Mouse (Mus musculus): ENCODE results near the gene Schip1. TPM values are rescaled to one million over a fixed set of nuclear protein-coding genes. Genes with fewer than 3 reads are reported as not detected.

Schip1 gene
- polyA plus RNA-seq, 1 experiment = 10.6 TPM

- no peak overlapping the region for H3K27ac ChIP-seq (ENCODE audit: insufficient read depth, low read depth, low read length)
- no peak for DNase-seq
- H3K4me3 ChIP-seq (ENCODE audit: insufficient read depth, low read depth, low read length) = no peak overlapping the region
- WGBS = 95% methylated on average over 4 of the region's 4 CpGs
- no peaks in the 10 kb centered on the region for H3K27me3 ChIP-seq (replicated peaks; ENCODE audit: control insufficient read depth, insufficient read depth, low read length)
- peaks cover 24% of the 10 kb centered on the region for H3K4me1 ChIP-seq (ENCODE audit: control insufficient read depth, insufficient read depth, low read length)
- TF ChIP-seq CTCF (conservative IDR thresholded peaks at IDR 0.05; ENCODE audit: insufficient read depth, insufficient read length, low read depth, low read length) (no peak), POLR2A (IDR thresholded peaks at IDR 0.05; ENCODE audit: low read depth, low read length) (no peak)
- no peaks in the 10 kb centered on the region for H3K36me3 ChIP-seq (ENCODE audit: control insufficient read depth, insufficient read depth, low read length)
Measured at GRCm38 (mm10) chr3:68596938-68597337, 532.3 kb downstream of the Schip1 start.

DNA sequence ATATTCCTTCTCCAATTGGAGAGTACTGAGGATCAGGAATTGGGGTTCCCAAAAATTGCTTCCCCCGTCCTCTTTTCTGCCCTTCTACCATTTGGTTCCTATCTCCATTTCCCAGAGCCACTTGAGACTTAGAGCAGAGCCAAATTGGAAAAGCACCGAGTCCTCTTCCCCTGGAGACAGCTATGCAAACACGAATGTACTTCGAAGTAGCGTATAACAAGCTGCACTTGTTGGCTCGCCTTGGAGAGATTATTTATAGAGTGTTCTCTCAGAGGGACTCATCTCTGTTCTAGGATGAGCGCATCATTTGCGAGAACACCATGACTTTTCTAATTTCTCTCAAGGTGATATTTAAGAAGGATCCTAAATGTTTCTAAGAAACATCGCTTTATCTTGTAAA lies 538.3 kb downstream of the Schip1 start:
- Histone ChIP-seq H3K27ac (ENCODE audit: insufficient read depth, low read depth, low read length) (no peak overlapping the region), H3K36me3 (ENCODE audit: control insufficient read depth, insufficient read depth, low read length) (no peaks in the 10 kb centered on the region), H3K4me1 (ENCODE audit: control insufficient read depth, insufficient read depth, low read length) (peaks cover 12% of the 10 kb centered on the region; the same call in 1 of the 2 replicates), H3K4me3 (ENCODE audit: insufficient read depth, low read depth, low read length) (no peak overlapping the region), H3K27me3 (replicated peaks; ENCODE audit: control insufficient read depth, insufficient read depth, low read length) (no peaks in the 10 kb centered on the region)
- TF ChIP-seq CTCF (conservative IDR thresholded peaks at IDR 0.05; ENCODE audit: insufficient read depth, insufficient read length, low read depth, low read length) = no peak
- TF ChIP-seq POLR2A (IDR thresholded peaks at IDR 0.05; ENCODE audit: low read depth, low read length) = no peak
- no peak for DNase-seq
- 93% methylated on average over 9 of the region's 9 CpGs for WGBS

- no peak for DNase-seq
- Histone ChIP-seq H3K4me1 (ENCODE audit: control insufficient read depth, insufficient read depth, low read length) (peaks cover 20% of the 10 kb centered on the region), H3K27me3 (replicated peaks; ENCODE audit: control insufficient read depth, insufficient read depth, low read length) (no peaks in the 10 kb centered on the region), H3K4me3 (ENCODE audit: insufficient read depth, low read depth, low read length) (no peak overlapping the region), H3K36me3 (ENCODE audit: control insufficient read depth, insufficient read depth, low read length) (no peaks in the 10 kb centered on the region), H3K27ac (ENCODE audit: insufficient read depth, low read depth, low read length) (no peak overlapping the region)
- TF ChIP-seq CTCF (conservative IDR thresholded peaks at IDR 0.05; ENCODE audit: insufficient read depth, insufficient read length, low read depth, low read length) = no peak
- no peak for TF ChIP-seq POLR2A (IDR thresholded peaks at IDR 0.05; ENCODE audit: low read depth, low read length)
- 81% methylated on average over 10 of the region's 10 CpGs for WGBS
Measured at GRCm38 (mm10) chr3:68604467-68604866, 539.9 kb downstream of the Schip1 start.

- 80% methylated on average over 10 of the region's 10 CpGs for WGBS
- Histone ChIP-seq H3K4me1 (ENCODE audit: control insufficient read depth, insufficient read depth, low read length) (peaks cover 20% of the 10 kb centered on the region), H3K27me3 (replicated peaks; ENCODE audit: control insufficient read depth, insufficient read depth, low read length) (no peaks in the 10 kb centered on the region), H3K36me3 (ENCODE audit: control insufficient read depth, insufficient read depth, low read length) (no peaks in the 10 kb centered on the region), H3K4me3 (ENCODE audit: insufficient read depth, low read depth, low read length) (no peak overlapping the region), H3K27ac (ENCODE audit: insufficient read depth, low read depth, low read length) (no peak overlapping the region)
- TF ChIP-seq CTCF (conservative IDR thresholded peaks at IDR 0.05; ENCODE audit: insufficient read depth, insufficient read length, low read depth, low read length) = no peak
- no peak for TF ChIP-seq POLR2A (IDR thresholded peaks at IDR 0.05; ENCODE audit: low read depth, low read length)
- no peak for DNase-seq
Measured at GRCm38 (mm10) chr3:68604962-68605361, 540.4 kb downstream of the Schip1 start.

- 84% methylated on average over 7 of the region's 7 CpGs for WGBS
Measured at GRCm38 (mm10) chr3:68605942-68606603, 541.5 kb downstream of the Schip1 start.

DNA sequence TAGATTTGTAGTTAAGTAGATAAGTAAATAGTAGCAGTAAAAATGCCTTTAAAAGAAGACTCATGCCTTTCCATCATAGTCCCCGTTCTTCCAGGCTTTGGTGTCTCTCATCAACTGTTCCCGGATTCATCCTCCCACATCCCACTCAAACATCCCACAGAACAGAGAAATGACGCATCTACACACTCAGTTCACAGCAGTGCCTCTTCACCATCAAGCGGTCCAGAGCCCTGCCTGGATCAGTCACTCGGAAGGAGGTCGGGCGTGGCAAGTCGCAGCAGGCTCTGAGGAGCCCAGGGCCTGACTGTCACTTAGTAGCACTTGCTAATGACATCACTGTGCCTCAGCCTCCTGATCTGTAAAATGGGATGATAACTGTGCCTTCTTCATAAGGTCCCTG lies 542.1 kb downstream of the Schip1 start:
- WGBS = 89% methylated on average over 8 of the region's 8 CpGs
- H3K36me3 ChIP-seq (ENCODE audit: control insufficient read depth, insufficient read depth, low read length) = no peaks in the 10 kb centered on the region
- peaks cover 19% of the 10 kb centered on the region for H3K4me1 ChIP-seq (ENCODE audit: control insufficient read depth, insufficient read depth, low read length)
- no peak for TF ChIP-seq CTCF (conservative IDR thresholded peaks at IDR 0.05; ENCODE audit: insufficient read depth, insufficient read length, low read depth, low read length)
- TF ChIP-seq POLR2A (IDR thresholded peaks at IDR 0.05; ENCODE audit: low read depth, low read length) = no peak
- no peaks in the 10 kb centered on the region for H3K27me3 ChIP-seq (replicated peaks; ENCODE audit: control insufficient read depth, insufficient read depth, low read length)
- DNase-seq = no peak
- no peak overlapping the region for H3K4me3 ChIP-seq (ENCODE audit: insufficient read depth, low read depth, low read length)
- H3K27ac ChIP-seq (ENCODE audit: insufficient read depth, low read depth, low read length) = no peak overlapping the region

More at GRCm38 (mm10) chr3:68605942-68606603, 541.5 kb downstream of the Schip1 start:
- H3K4me3 ChIP-seq (ENCODE audit: insufficient read depth, low read depth, low read length) = no peak overlapping the region
- TF ChIP-seq POLR2A (IDR thresholded peaks at IDR 0.05; ENCODE audit: low read depth, low read length) = no peak
- TF ChIP-seq CTCF (conservative IDR thresholded peaks at IDR 0.05; ENCODE audit: insufficient read depth, insufficient read length, low read depth, low read length) = no peak
- DNase-seq = no peak
- no peak overlapping the region for H3K27ac ChIP-seq (ENCODE audit: insufficient read depth, low read depth, low read length)
- H3K4me1 ChIP-seq (ENCODE audit: control insufficient read depth, insufficient read depth, low read length) = peaks cover 19% of the 10 kb centered on the region
- H3K36me3 ChIP-seq (ENCODE audit: control insufficient read depth, insufficient read depth, low read length) = no peaks in the 10 kb centered on the region
- no peaks in the 10 kb centered on the region for H3K27me3 ChIP-seq (replicated peaks; ENCODE audit: control insufficient read depth, insufficient read depth, low read length)

DNA sequence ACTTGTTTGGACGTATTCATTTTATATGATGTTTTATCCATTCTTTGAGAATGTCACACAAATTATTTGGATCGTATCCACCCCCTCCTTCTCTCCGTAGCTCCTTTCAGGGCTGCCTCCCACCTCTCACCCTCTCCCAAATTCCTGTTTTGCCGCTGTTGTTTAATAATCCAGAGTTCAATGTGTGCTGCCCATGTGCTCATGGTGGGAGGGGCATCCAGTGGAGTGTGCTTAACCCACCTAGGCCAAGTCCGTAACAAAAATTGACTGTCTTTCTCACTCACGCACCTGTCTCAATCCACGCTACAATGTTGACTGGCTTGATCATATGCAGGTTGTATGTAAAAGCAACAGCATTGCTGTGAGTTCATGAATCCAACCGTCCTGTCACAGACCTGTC lies 542.7 kb downstream of the Schip1 start:
- TF ChIP-seq POLR2A (IDR thresholded peaks at IDR 0.05; ENCODE audit: low read depth, low read length) (no peak), CTCF (conservative IDR thresholded peaks at IDR 0.05; ENCODE audit: insufficient read depth, insufficient read length, low read depth, low read length) (no peak)
- DNase-seq = peak; percentile 20
- Histone ChIP-seq H3K27ac (ENCODE audit: insufficient read depth, low read depth, low read length) (peak overlapping the region; percentile 5; the same call in 1 of the 2 replicates), H3K27me3 (replicated peaks; ENCODE audit: control insufficient read depth, insufficient read depth, low read length) (no peaks in the 10 kb centered on the region), H3K4me1 (ENCODE audit: control insufficient read depth, insufficient read depth, low read length) (peaks cover 15% of the 10 kb centered on the region), H3K36me3 (ENCODE audit: control insufficient read depth, insufficient read depth, low read length) (no peaks in the 10 kb centered on the region), H3K4me3 (ENCODE audit: insufficient read depth, low read depth, low read length) (no peak overlapping the region)
- WGBS = 81% methylated on average over 8 of the region's 8 CpGs

Data from kidney, adult 2 months (tissue).